In the genomic region with DNA sequence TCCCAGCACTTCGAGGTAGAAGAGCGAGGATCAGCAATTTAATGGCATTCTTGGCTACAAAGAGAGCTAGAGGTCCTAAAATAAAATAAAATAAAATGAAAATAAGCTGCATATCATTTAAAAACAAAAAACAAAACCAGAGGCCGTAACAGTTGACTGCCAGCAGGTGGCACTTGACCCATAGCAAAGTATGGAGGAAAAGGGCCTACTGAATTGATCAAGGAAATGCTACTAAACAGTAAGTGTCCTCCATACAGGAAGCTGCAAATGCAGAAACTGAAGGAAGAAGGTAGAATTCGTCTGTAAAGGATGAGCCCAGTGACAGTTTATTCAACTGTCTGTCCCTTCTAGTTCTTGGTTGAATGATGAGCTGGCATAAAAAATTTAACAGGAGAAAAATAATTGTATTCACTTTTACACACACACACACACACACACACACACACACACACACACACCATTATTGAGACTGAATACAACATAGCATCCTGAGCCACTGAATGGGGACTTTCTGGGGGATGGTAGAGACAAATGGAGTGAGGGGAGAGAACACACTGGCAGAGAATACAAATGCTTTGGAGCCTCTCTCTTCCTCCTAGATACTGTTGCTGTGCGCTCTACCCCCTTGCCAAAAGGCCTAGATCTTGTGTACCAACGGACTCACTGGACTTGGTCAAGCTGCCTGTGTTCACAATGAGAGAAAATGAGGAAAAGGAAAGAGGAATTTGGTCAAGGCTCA, we compare ENCODE assay signal across 9 mouse cellular contexts. TPM values are rescaled to one million over a fixed set of nuclear protein-coding genes. Genes with fewer than 3 reads are reported as not detected.
DNase-seq lines count a peak whose midpoint lies in the region; TF ChIP-seq lines count a peak whose summit lies in the region.
"Had no signal": no experiment of that assay in that cellular context is flagged by ENCODE, and none has a peak within 500 bp of the region (broad histone marks: within the 10 kb centered on the region; RNA-seq: fewer than 3 reads in every experiment).

No protein-coding gene starts in this region.

- no peaks in the 10 kb centered on the region for H3K4me1 ChIP-seq in ES-E14 (ENCODE audit: control insufficient read depth in 2 of 2, insufficient read depth in 2 of 2, low read length in 2 of 2, poor library complexity in 1 of 2)
- H3K4me1 ChIP-seq: heart, embryonic 13.5 days; neural tube, embryonic 12.5 days had no signal

- DNase-seq in left cerebral cortex, postnatal 14 days (ENCODE audit: low spot score in 2 of 2), result peak; percentile 8 to 18
- DNase-seq in left cerebral cortex, adult 9 months (ENCODE audit: low spot score in 2 of 2), result no peak
- DNase-seq in CD4-positive, CD25-positive, alpha-beta regulatory T cell, adult 2 months (ENCODE audit: low read depth, low spot score), result peak; percentile 57
- DNase-seq in ES-E14 (ENCODE audit: low read depth, low spot score), result no peak
- peak; percentile 45 for DNase-seq in induced T-regulatory cell, adult 2 months (ENCODE audit: low read depth)
- no peak for DNase-seq in layer of hippocampus, adult 18-20 months (ENCODE audit: low spot score in 2 of 2)
- DNase-seq in heart, adult 18-20 months, result no peak

- no peaks in the 10 kb centered on the region for H3K36me3 ChIP-seq in ES-E14 (ENCODE audit: control insufficient read depth, insufficient read depth, low read length, poor library complexity, severe bottlenecking)

- intact Hi-C loops in left cerebral cortex, postnatal 14 days (cut with DNase I), result no loop called here

- no peak overlapping the region for H3K27ac ChIP-seq in ES-E14 (ENCODE audit: insufficient read depth, low read depth, low read length, poor library complexity, severe bottlenecking)
- H3K27ac ChIP-seq: heart, embryonic 13.5 days; neural tube, embryonic 12.5 days had no signal

- H3K9ac ChIP-seq in ES-E14 (ENCODE audit: insufficient read depth, low read depth, low read length, poor library complexity, severe bottlenecking), result no peak overlapping the region
- H3K9ac ChIP-seq: heart, embryonic 13.5 days; neural tube, embryonic 12.5 days had no signal

- H3K9me3 ChIP-seq in ES-E14 (ENCODE audit: control insufficient read depth, insufficient read depth, low read depth, low read length), result no peaks in the 10 kb centered on the region
- H3K9me3 ChIP-seq: heart, embryonic 13.5 days; neural tube, embryonic 12.5 days had no signal

- no peak overlapping the region for H3K4me3 ChIP-seq in ES-E14 (ENCODE audit: insufficient read depth in 1 of 2, low read depth in 1 of 2, low read length in 2 of 2, poor library complexity in 1 of 2, severe bottlenecking in 1 of 2)
- H3K4me3 ChIP-seq: heart, embryonic 13.5 days; neural tube, embryonic 12.5 days had no signal

- in situ Hi-C loops in ES-E14 (cut with MboI; ENCODE audit: low sequenced_read_pairs in 2 of 2, unreplicated experiment in 2 of 2), result loop anchor here in 1 of 2 experiments (25.0 kb wide), 1 partner anchor 257 kb away; no protein-coding TSS in a partner anchor

TF ChIP-seq in ES-E14, 5 proteins besides CTCF, POLR2A, EP300 and RAD21:
- TF ChIP-seq HCFC1 (IDR thresholded peaks at IDR 0.05; ENCODE audit: borderline replicate concordance, insufficient read depth, low read length) (no peak), ZC3H11A (IDR thresholded peaks at IDR 0.05; ENCODE audit: borderline replicate concordance, low read depth, low read length) (0 out of 2 replicates have a peak, but pooled peaks have one; percentile 16)
TF ChIP-seq in ES-E14: peak in this region for 1.

RNA-seq across cellular contexts. Expression of gene Hdac8, which starts 11.0 kb away (rescaled TPM):
- 10 to 100 TPM; 12.7 to 13.4 TPM for total RNA-seq in left cerebral cortex, postnatal 14 days (2021)
- total RNA-seq in ES-E14 (2012; rRNA removed), result 4.0 and 4.4 TPM in 2 replicates
- total RNA-seq in layer of hippocampus, adult 18-20 months (2021), result 10 to 100 TPM; 19.6 to 22.1 TPM
- total RNA-seq in heart, adult 18-20 months (2021), result 1 to 10 TPM; 3.4 to 3.8 TPM

Comparison
In these comparisons a context has a peak if more than half of its experiments do, and no peak if none do; other contexts are left out.
1. DNase-seq: peak in left cerebral cortex, postnatal 14 days (2 of 2), CD4-positive, CD25-positive, alpha-beta regulatory T cell, adult 2 months (single experiment) and induced T-regulatory cell, adult 2 months (single experiment); none in left cerebral cortex, adult 9 months (0 of 2), ES-E14 (single experiment), layer of hippocampus, adult 18-20 months (0 of 2) and heart, adult 18-20 months (0 of 2).